Mouse (Mus musculus) intestine, embryonic 16.5 days (tissue): ENCODE results near the gene Syp. TPM values are rescaled to one million over a fixed set of nuclear protein-coding genes. Genes with fewer than 3 reads are reported as not detected.

ENCODE experiments used
- ATAC-seq: fragments of 200-750 bp; cut with Nextera tagmentation; 2 replicates; pipeline ENCODE4 v1.8.0; 2017; ENCODE audit warnings: moderate TSS enrichment, moderate library complexity
- H3K27ac ChIP-seq: fragments of 300-500 bp; sonication (generic); 2 replicates; pipeline ENCODE4 v1.5.1; 2014; ENCODE audit warnings: mild to moderate bottlenecking, low read length
- H3K27me3 ChIP-seq: fragments of 300-500 bp; sonication (generic); replicated peaks from 2 replicates; pipeline ENCODE4 v1.6.1; 2014; ENCODE audit warnings: low read length, control low read depth, mixed read lengths; ENCODE audit not compliant: control insufficient read depth, insufficient read depth
- H3K36me3 ChIP-seq: fragments of 300-500 bp; sonication (generic); 2 replicates; pipeline ENCODE4 v1.6.1; 2014; ENCODE audit warnings: low read length, control low read depth; ENCODE audit not compliant: control insufficient read depth, insufficient read depth
- H3K4me1 ChIP-seq: fragments of 300-500 bp; sonication (generic); 2 replicates; pipeline ENCODE4 v1.6.1; 2014; ENCODE audit warnings: low read length, control low read depth, mixed read lengths; ENCODE audit not compliant: control insufficient read depth, insufficient read depth
- H3K4me2 ChIP-seq: fragments of 300-500 bp; sonication (generic); 2 replicates; pipeline ENCODE4 v1.6.1; 2014; ENCODE audit warnings: low read depth, low read length, control low read depth
- H3K4me3 ChIP-seq: fragments of 300-500 bp; sonication (generic); 2 replicates; pipeline ENCODE4 v1.5.1; 2014; ENCODE audit warnings: mild to moderate bottlenecking, low read length
- H3K9ac ChIP-seq: fragments of 300-500 bp; sonication (generic); 2 replicates; pipeline ENCODE4 v1.6.1; 2014; ENCODE audit warnings: low read depth, low read length
- H3K9me3 ChIP-seq: fragments of 300-500 bp; sonication (generic); 2 replicates; pipeline ENCODE4 v1.6.1; 2016; ENCODE audit warnings: low read length, control low read depth; ENCODE audit not compliant: control insufficient read depth
- WGBS: fragments of 180-500 bp; shearing (Covaris S2); extraction: QIAGEN DNeasy Blood & Tissue Kit; methylation state at CpG from one replicate; pipeline ENCODE4 v1.1.7; 2014; 5-methylcytosine and 5-hydroxymethylcytosine counted together
- polyA plus RNA-seq: library from polyadenylated mRNA; unstranded; fragments of >200 nt; fragmentation: Nextera tagmentation; extraction: Ambion mirVana; gene quantifications from 2 replicates; pipeline ENCODE4 v1.2.1, GENCODE M21; 2015

Gene Syp
- polyA plus RNA-seq, 1 experiment from 2014 or later: 6.0 TPM

DNA sequence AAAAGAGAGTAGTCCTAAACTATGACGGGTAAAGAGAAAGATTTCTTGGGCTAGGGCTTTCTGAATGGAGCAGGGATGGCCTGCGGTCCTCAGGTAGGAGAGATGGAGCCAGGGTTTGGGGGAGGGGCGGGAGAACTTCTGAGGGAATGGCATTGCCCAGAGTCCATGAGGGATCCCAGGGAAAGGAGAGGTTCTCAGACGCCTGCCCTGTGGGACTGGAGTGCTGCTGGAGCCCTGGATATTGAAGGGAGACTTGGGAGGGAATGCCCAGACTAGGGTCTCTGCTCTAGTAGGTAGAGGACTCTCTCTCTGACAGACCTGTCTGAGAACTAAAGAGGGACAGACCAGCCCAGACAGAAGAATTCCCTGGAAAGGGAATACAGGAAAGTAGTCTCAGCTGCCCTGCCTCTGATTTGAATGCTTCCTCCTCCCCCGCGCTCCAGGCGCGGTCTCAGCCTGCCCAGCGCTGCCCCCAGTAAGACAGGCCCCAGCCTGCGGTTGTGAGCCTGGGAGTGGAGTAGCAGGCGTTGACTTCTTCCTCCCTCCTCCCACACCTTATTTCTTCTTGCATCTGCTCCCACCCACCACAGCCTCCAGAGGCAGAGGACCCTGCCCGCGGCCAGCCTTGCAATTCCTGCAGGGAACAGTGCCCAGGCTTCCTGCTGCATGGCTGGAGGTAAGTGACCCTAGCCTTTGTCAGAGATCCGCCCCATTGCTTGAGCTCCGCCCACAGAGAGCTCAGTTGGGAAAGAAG is 19.9 kb downstream of the Syp start:
- Histone ChIP-seq H3K4me2 (peak overlapping the region; percentile 47), H3K9me3 (no peaks in the 10 kb centered on the region), H3K4me3 (peak overlapping the region; percentile 60), H3K9ac (peak overlapping the region; percentile 62), H3K4me1 (peaks cover 2% of the 10 kb centered on the region; the same call in 1 of the 2 replicates), H3K36me3 (no peaks in the 10 kb centered on the region), H3K27me3 (no peaks in the 10 kb centered on the region), H3K27ac (peak overlapping the region; percentile 78)
- WGBS: 15% methylated on average over 15 of the region's 15 CpGs
- peak; percentile 88 for ATAC-seq

DNA sequence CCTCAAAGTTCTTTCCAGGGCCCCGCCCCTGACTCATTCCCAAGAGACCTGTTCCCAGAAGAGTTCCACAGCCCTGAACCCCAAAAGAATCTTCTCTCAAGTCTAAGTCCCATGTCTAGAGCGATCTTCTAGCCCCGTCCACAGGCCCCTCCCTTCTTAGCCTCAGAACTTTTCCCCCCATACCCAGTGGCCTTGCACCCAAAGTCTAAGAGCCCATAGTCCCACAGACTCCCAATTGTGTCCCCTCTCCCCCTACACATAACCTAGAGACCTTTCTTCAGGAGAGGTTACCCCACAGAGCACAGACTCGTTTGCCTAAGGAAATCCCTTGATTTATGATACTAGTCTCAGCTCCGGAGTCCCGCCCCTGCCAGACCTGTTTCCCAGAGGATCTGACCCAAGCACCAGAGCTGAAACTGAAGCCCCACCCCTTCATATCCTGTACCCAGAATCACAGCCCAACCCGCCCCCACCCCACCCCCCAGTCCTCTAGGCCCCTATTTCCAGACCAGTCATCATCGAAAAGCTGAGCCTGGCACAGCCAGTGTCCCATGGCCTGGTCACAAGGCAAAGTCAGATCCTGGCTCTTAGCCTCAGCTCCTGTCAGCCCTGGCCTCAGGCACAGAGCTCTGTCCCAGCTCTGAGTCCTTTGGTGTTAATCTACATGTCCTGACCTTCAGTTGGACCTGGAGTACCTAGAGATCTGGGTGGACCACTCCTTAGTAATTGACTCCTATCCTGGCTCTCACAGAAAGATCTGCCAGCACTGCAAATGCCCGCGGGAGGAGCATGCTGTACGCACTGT is 20.7 kb downstream of the Syp start:
- H3K27ac ChIP-seq: peak overlapping the region; percentile 78
- peak overlapping the region; percentile 47 for H3K4me2 ChIP-seq
- peaks cover 2% of the 10 kb centered on the region; the same call in 1 of the 2 replicates for H3K4me1 ChIP-seq
- no peaks in the 10 kb centered on the region for H3K36me3 ChIP-seq
- H3K4me3 ChIP-seq: peak overlapping the region; percentile 60
- peak overlapping the region; percentile 10; the same call in 1 of the 2 replicates for H3K9ac ChIP-seq
- WGBS: 39% methylated on average over 11 of the region's 11 CpGs
- ATAC-seq: peak; percentile 56
- no peaks in the 10 kb centered on the region for H3K9me3 ChIP-seq
- H3K27me3 ChIP-seq: no peaks in the 10 kb centered on the region

DNA sequence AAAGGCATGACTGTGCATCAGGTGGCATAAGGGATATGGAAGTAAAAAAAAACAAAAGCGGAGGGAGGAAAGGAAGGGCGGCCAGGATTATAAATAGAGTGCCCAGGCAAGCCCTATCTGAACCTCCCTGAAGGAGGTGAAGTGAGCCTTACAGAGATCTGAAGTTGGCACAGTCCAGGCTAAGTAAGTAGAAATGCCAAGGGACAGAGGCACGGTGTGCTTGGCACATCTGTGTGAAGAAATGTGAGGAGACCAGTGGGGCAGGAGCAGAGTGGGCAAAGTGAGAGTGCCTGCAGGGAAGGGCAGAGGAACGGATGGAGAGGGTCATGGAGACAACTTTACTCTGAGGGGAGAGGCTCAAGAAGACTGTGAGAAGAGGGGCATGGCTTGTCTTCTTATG is 22.8 kb downstream of the Syp start:
- Histone ChIP-seq H3K9me3 (no peaks in the 10 kb centered on the region), H3K9ac (no peak overlapping the region), H3K27me3 (no peaks in the 10 kb centered on the region), H3K4me1 (peaks cover 2% of the 10 kb centered on the region; the same call in 1 of the 2 replicates), H3K36me3 (no peaks in the 10 kb centered on the region), H3K4me3 (no peak overlapping the region), H3K4me2 (no peak overlapping the region), H3K27ac (no peak overlapping the region)
- no peak for ATAC-seq
- whole genome bisulfite sequencing: 85% methylated on average over 4 of the region's 4 CpGs

DNA sequence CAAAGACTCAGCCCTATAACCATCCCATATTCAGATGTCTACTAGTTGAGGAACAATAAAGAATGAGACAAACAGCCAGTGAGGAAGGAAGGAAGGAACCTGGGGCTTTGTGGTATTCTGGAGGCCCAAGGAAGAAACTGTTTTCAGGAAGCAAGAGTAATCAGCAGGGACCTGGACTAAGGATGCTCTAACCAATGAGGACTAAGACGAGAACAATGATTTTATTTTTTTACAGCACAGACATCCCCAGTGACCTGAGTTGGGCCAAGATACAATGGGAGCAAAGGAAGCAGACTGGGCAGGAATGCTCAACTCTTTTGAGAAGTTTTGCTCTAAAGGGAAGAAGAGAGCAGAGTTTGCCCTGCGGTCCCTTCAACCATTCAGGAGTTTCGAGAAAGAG is 24.7 kb downstream of the Syp start:
- H3K4me2 ChIP-seq: no peak overlapping the region
- 86% methylated on average over 3 of the region's 3 CpGs for WGBS
- H3K27ac ChIP-seq: no peak overlapping the region
- no peak for ATAC-seq
- H3K27me3 ChIP-seq: no peaks in the 10 kb centered on the region
- no peaks in the 10 kb centered on the region for H3K9me3 ChIP-seq
- H3K36me3 ChIP-seq: no peaks in the 10 kb centered on the region
- H3K4me3 ChIP-seq: no peak overlapping the region
- H3K9ac ChIP-seq: no peak overlapping the region
- H3K4me1 ChIP-seq: peaks cover 2% of the 10 kb centered on the region; the same call in 1 of the 2 replicates

DNA sequence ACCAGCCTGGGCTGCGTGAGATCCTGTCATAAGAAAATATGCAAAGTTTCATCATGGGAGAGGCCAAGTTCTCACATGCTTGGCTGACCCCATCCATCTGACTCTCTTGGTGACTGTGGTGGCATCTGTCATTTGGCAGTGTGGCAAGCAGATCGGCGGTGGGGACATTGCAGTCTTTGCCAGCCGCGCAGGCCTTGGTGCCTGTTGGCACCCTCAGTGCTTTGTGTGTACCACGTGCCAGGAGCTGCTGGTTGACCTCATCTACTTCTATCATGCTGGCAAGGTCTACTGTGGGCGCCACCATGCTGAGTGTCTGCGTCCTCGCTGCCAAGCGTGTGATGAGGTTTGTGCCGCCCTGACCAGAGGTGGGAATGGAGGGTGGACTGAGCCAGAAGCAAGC is 26.5 kb downstream of the Syp start:
- no peak overlapping the region for H3K4me2 ChIP-seq
- no peaks in the 10 kb centered on the region for H3K36me3 ChIP-seq
- H3K9me3 ChIP-seq: no peaks in the 10 kb centered on the region
- H3K9ac ChIP-seq: no peak overlapping the region
- H3K4me1 ChIP-seq: no peaks in the 10 kb centered on the region
- no peak overlapping the region for H3K4me3 ChIP-seq
- no peak for ATAC-seq
- no peak overlapping the region for H3K27ac ChIP-seq
- 86% methylated on average over 11 of the region's 11 CpGs for WGBS
- H3K27me3 ChIP-seq: no peaks in the 10 kb centered on the region

DNA sequence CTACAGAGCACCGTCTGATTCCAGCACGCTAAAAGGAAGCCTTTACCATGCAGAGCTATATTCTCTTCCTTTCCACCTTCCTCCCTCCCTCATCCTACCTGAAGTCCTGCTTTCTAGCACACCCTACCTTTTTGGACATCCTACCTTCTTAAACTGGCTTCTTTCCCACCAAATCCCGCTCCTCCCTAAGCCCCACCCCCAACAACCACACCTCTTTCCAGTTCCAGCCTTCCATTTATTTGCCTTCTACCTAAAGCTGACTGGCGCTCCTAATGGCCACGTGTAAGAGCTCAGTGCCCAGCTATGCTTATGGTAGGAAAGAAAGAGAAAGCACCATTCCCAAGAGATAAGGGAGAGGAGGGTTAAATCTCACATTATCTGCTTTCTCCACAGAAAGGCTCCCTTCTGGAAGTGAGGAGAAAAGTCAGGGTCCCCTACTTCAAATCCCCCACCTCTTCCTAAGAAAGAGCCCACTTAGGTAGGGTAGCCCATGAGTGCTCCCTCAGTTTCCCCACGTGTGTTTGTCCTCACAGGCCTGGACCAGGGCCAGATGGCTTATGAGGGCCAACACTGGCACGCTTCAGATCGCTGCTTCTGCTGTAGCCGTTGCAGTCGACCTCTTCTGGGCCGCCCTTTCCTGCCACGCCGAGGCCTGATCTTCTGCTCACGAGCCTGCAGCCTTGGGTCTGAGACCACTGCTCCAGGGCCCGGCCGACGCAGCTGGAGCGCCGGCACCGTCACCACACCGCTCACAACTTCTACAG is 27.6 kb downstream of the Syp start:
- H3K4me3 ChIP-seq: no peak overlapping the region
- H3K4me2 ChIP-seq: no peak overlapping the region
- H3K9ac ChIP-seq: no peak overlapping the region
- WGBS: 70% methylated on average over 21 of the region's 21 CpGs
- no peaks in the 10 kb centered on the region for H3K9me3 ChIP-seq
- no peaks in the 10 kb centered on the region for H3K27me3 ChIP-seq
- H3K36me3 ChIP-seq: no peaks in the 10 kb centered on the region
- no peak overlapping the region for H3K27ac ChIP-seq
- H3K4me1 ChIP-seq: no peaks in the 10 kb centered on the region
- no peak for ATAC-seq

DNA sequence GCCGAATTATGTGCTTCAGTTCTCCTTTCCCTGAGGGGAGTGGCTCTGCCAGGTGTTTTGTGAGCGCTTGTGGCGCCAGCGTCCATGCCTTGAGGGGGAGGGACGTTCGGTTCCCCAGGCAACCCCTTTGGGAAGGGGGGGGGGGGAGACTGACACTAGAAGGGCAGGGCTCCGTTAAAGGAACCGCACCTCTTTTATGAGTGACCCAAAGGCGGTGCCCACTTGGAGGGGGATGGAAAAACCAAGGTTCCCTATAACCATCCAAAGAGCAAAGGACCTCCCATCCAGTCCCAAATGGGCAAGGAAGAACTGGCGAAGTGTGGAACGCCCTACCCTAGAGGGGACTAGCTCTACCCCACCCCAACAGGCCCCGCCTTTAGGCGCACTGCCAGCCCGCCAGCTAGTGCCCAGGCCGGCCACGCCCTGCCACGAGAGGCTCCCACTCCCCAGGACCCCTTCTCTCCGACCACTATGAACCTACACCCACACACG is 32.2 kb downstream of the Syp start:
- Histone ChIP-seq H3K27me3 (no peaks in the 10 kb centered on the region), H3K36me3 (no peaks in the 10 kb centered on the region), H3K27ac (peak overlapping the region; percentile 83), H3K4me3 (peak overlapping the region; percentile 62), H3K9me3 (no peaks in the 10 kb centered on the region), H3K4me1 (peaks cover 5% of the 10 kb centered on the region), H3K9ac (peak overlapping the region; percentile 76), H3K4me2 (peak overlapping the region; percentile 47)
- 26% methylated on average over 16 of the region's 19 CpGs for WGBS
- ATAC-seq: peak; percentile 68

DNA sequence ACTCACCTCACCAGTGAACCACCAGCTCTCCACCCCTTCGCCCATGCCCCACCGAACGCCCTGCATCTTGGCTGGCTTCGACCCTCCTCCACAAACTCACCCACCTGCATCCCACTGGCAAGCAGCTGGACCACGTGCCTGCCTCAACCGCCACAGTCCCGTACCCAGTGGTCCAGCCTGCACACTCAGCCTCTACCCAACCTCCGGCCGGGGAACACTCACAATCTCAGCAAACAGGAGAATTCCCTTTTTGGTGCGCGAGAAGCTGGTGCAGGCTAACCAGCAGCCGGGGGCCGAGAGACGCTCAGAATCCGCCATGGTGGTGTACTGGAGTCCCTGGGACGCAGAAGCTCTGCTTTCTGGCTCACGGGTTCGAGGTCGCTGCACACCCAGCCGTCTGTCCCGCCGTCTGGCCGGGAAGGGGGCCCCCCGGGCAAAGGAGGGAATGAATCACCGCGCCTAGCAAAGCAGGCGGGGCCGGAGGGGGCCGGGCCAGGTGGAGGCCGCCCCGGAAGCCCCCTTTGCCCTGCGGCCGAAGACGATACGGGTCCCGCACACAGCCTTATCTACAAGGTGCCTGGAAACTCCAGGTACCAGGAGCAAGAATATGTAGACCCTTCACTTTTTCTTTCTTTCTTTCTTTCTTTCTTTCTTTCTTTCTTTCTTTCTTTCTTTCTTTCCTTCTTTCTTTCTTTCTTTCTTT is 32.8 kb downstream of the Syp start, which contains the start of gene Plp2:
Gene Plp2, minus strand, starts transcription at position 470 of the 703 bp plus-strand sequence.
- Histone ChIP-seq H3K27ac (peak within 1 kb of the TSS; percentile 83), H3K27me3 (no peaks in the 10 kb centered on the region), H3K4me2 (peak within 1 kb of the TSS; percentile 47), H3K4me1 (peaks cover 5% of the 10 kb centered on the region), H3K36me3 (no peaks in the 10 kb centered on the region), H3K9ac (peak within 1 kb of the TSS; percentile 76), H3K9me3 (no peaks in the 10 kb centered on the region), H3K4me3 (peak within 1 kb of the TSS; percentile 62)
- ATAC-seq: peak; percentile 59
- WGBS: 15% methylated on average over 36 of the region's 36 CpGs
